Mouse (Mus musculus): ENCODE data around the gene Rasgef1a.
A peak's percentile ranks its signal among the peaks of the same experiment; 100 is the strongest.

The Rasgef1a gene

GRCm38 (mm10) chr6:118031467-118031866, 20.2 kb downstream of the Rasgef1a start:
- no peak for DNase-seq

GRCm38 (mm10) chr6:118035639-118036038, 24.4 kb downstream of the Rasgef1a start:
- no peak for DNase-seq

- no peak for DNase-seq
Observed at GRCm38 (mm10) chr6:118036118-118036805, 25.0 kb downstream of the Rasgef1a start.

- DNase-seq: no peak
Observed at GRCm38 (mm10) chr6:118036866-118037265, 25.6 kb downstream of the Rasgef1a start.

GRCm38 (mm10) chr6:118045180-118045579, 33.9 kb downstream of the Rasgef1a start:
- no peak for DNase-seq

- no peak for DNase-seq
Observed at GRCm38 (mm10) chr6:118045892-118046291, 34.7 kb downstream of the Rasgef1a start.

GRCm38 (mm10) chr6:118046511-118046910, 35.3 kb downstream of the Rasgef1a start:
- DNase-seq: no peak

- no peak for DNase-seq
Observed at GRCm38 (mm10) chr6:118046924-118047323, 35.7 kb downstream of the Rasgef1a start.

GRCm38 (mm10) chr6:118047811-118048505, 36.7 kb downstream of the Rasgef1a start:
- peak; percentile 71 for DNase-seq

GRCm38 (mm10) chr6:118049776-118050175, 38.5 kb downstream of the Rasgef1a start:
- no peak for DNase-seq

- DNase-seq: no peak
Observed at GRCm38 (mm10) chr6:118051474-118051873, 40.2 kb downstream of the Rasgef1a start.

GRCm38 (mm10) chr6:118055209-118055608, 44.0 kb downstream of the Rasgef1a start:
- no peak for DNase-seq

- no peak for DNase-seq
Observed at GRCm38 (mm10) chr6:118061266-118061665, 50.0 kb downstream of the Rasgef1a start.

- peak; percentile 68 for DNase-seq
Observed at GRCm38 (mm10) chr6:118063266-118063665, 52.0 kb downstream of the Rasgef1a start.

GRCm38 (mm10) chr6:118064968-118065530, 53.8 kb downstream of the Rasgef1a start:
- peak; percentile 78 for DNase-seq

- no peak for DNase-seq
Observed at GRCm38 (mm10) chr6:118065837-118066198, 54.6 kb downstream of the Rasgef1a start.

GRCm38 (mm10) chr6:118066199-118067081, 55.2 kb downstream of the Rasgef1a start:
- peak; percentile 76 for DNase-seq

- DNase-seq: no peak
Observed at GRCm38 (mm10) chr6:118067720-118068119, 56.5 kb downstream of the Rasgef1a start.

GRCm38 (mm10) chr6:118070321-118071012, 59.2 kb downstream of the Rasgef1a start:
- DNase-seq: peak; percentile 88

GRCm38 (mm10) chr6:118071013-118071350, 59.7 kb downstream of the Rasgef1a start:
- peak; percentile 59 for DNase-seq

- DNase-seq: peak; percentile 68
Observed at GRCm38 (mm10) chr6:118071416-118071815, 60.2 kb downstream of the Rasgef1a start.

- DNase-seq: peak; percentile 92
Observed at GRCm38 (mm10) chr6:118072176-118072575, 60.9 kb downstream of the Rasgef1a start.

- DNase-seq: peak; percentile 43
Observed at GRCm38 (mm10) chr6:118074151-118074550, 62.9 kb downstream of the Rasgef1a start.

All from cerebellum, adult 11-12 months (tissue).